Mouse (Mus musculus) C2C12 (cell line): ENCODE measurements around the gene Prdm10.

ENCODE experiments used
- CEBPB ChIP-seq: IDR thresholded peaks from one replicate; pipeline ENCODE4 v1.6.1; 2011; ENCODE audit warnings: low read depth, mild to moderate bottlenecking, control low read depth, moderate library complexity
- CTCF ChIP-seq: IDR thresholded peaks from one replicate; pipeline ENCODE4 v1.5.1; 2011; ENCODE audit not compliant: control insufficient read depth, insufficient read depth, insufficient read length
- FOSL1 ChIP-seq: IDR thresholded peaks from one replicate; pipeline ENCODE4 v1.8.0; 2011; ENCODE audit warnings: mild to moderate bottlenecking, low read length; ENCODE audit not compliant: poor library complexity, insufficient read depth, severe bottlenecking
- MAX ChIP-seq: IDR thresholded peaks from one replicate; pipeline ENCODE4 v1.6.1; 2011; ENCODE audit warnings: mild to moderate bottlenecking, control low read depth
- MYOD1 ChIP-seq: IDR thresholded peaks from one replicate; pipeline ENCODE4 v1.6.1; 2011; ENCODE audit warnings: low read depth; ENCODE audit not compliant: control insufficient read depth, insufficient read length
- MYOG ChIP-seq: IDR thresholded peaks from one replicate; pipeline ENCODE4 v1.6.1; 2011; ENCODE audit not compliant: control insufficient read depth, insufficient read length; ENCODE audit errors: extremely low read depth
- USF1 ChIP-seq: IDR thresholded peaks from one replicate; pipeline ENCODE4 v1.6.1; 2011; ENCODE audit warnings: low read depth, mild to moderate bottlenecking, control low read depth, moderate library complexity

- TF ChIP-seq CTCF (no peak), MYOD1 (no peak), MYOG (no peak), USF1 (no peak), MAX (no peak), CEBPB (no peak), FOSL1 (no peak)
These were observed 73.2 kb downstream of the Prdm10 start for GRCm38 (mm10) chr9:31353518-31353917.
